Mouse (Mus musculus) kidney, postnatal 36 days (tissue): ENCODE data around the gene Hoxa5.
A peak's percentile ranks its signal among the peaks of the same experiment; 100 is the strongest.

Experiments
- DNase-seq, 2 experiments: peaks; one replicate each; pipeline ENCODE4 v3.0.0; 2021 to 2022; ENCODE audit warnings: mixed read lengths in 2 of 2

The Hoxa5 gene

DNA sequence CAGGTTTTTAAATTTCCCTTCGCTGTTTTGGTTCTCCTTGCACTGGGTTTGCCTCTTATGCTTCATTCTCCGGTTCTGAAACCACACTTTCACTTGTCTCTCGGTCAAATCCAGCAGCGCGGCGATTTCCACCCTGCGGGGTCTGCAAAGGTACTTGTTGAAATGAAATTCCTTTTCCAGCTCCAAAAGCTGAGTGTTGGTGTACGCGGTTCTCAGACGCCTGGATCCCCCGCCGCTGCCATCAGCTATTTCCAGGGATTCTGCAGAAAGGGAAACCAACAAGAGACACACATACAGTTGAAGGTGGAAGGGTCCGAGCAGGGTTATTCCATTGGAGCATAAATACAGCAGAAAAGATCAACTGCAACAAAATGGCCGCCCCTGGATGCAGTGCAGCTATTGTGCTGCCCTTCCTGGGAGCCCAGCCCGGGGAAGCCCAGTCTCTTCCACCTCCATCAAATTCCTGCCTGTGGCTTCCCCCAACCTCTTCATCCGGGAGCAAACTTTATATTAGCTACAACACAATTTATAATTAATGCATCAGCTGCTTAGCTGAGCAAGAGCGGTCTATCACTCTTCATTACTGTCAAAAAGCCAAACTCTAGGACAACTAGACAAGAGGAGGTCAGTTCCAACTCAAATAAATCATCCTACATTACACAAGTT lies 40.9 kb downstream of the Hoxa5 start:
- DNase-seq, result no peak

DNA sequence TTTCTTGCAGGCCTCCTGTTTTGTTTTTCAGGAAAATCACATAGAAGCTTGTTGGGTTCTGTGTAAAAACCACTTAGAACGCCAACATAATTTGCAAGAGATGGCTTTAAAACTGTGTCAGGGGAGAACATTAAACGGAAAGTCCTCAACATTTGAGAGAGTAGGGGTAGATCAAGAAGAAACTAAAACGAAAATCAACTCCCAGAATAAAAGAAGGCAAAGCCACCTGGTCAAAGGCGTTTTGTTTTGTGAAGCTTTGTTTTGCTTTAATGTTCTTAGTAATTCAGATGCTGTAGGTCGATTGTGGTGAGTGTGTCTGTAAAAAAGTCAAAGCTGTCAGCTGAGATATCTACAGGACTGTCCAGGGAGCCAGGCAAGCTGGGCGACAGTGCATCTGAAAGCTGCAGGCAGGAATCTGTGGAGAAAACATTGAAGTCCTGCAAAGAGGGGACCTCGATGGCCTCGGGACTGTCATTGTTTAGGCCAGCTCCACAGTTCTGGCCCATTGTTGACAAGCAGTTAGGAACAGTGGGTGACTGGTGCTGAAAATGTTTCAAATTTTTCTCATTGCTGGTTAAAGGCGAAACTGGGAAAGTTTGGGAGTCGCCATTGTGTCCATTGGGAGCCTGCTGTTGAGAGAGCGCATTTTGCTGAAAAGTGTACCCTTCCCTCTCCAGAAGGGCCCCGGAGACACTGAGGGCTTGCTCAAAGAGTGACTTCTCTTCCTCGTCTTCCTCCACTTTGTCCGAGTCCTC lies 41.6 kb downstream of the Hoxa5 start:
- no peak for DNase-seq

DNA sequence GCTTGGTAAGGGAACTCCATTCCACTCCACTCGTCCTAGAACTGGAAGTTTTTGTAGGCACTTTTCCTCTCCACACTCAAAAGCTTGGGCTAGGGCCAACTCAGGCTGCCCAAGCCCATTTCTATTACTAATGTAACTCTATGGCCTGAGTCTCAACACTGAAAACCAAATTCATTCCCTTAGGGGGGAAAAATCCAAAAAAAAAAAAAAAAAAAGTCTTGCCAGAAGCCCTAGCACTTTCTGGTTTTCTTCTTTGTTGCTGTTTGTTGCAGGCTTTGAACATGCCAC lies 42.4 kb downstream of the Hoxa5 start:
- DNase-seq, result peak in 1 of 2 experiments; percentile 35

- DNase-seq, result no peak
Measured at GRCm38 (mm10) chr6:52161336-52162092, 42.9 kb downstream of the Hoxa5 start.

DNA sequence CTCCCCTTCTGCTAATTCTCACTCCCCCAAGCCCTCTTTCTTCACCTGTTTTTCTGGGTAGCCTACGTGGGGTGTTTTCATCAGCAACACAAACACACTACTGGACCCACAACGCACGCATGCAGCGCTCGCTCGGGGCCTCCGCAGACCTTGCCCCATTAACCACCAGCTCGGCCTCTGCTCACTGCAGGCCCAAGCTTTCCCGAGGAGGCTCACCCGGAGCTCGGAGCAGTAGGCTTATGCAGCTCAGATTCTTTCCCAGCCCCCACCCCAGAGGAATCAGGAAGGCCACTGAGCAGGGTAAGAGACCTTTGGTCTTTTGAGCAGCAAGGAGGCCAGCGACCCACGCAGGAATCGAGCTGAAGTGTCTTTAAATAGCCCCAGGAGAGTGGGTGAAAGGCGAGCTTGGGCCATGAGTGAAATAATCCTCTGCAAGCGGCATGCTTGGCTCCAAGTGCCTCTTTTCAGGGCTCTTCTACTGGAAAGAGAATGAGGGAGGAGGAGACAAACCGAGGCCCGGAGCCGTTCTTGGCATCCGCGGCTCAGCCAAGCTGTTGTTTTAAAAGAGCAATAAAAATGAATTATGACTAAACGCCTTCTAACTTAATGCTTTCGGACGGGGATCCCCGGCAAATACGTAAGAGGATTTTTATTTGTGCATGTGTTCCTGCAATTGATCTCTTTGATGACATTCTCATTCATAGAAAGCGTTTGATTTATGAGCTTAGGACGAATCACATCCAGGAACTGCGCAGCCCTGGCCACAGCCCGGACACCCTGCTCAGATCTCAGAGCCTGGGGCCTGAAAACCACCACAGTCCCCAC lies 43.7 kb downstream of the Hoxa5 start:
- DNase-seq, result peak; percentile 82 to 86

DNA sequence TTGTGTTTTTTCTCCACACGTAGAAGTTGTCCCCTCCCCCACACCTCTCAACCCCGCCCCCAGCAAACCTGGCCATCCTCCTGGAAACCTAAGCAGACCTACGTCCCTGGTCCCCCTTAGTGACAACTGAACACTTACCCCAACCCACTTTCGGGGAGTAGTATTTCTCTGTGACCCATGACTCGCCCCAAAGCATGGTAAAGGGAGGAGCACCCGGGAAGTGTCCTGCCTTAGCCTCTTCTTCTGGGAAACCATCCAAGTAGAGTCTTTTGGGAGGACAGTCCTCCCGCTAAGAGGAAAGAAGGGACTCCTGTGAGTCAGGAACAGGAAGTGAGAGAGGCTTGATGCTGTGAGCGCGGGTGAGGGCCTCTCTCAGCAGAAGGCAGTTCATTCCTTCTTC lies 44.4 kb downstream of the Hoxa5 start:
- DNase-seq, result peak; percentile 43 to 65

DNA sequence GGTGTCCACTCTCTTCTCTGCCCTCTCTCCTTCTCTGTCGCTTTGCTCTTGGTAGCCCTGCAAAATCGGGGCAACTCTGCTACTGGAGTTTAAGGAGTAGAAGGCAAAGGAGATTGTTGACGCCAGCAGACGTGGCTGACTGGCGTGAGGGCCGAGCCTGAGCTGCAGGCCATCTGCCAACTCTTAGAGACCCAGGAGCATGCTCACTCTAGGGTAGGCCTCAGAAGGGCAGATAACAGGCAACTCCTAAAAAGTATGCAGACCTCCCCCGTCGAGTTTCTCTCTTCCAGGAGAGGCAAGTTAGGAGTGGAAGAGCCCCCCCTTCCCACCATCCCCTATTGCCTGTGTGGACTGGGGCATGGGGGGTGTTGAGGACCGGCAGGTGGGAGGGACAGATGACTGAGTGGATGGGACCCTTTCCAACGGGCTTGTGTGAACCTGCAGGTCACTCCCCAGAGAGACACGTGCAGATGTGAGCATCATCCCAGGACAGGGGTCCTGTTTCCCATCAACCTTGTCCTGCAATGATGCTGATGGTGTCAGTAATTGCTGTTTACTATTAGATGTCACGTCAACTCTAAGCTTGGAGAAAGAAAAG lies 45.1 kb downstream of the Hoxa5 start:
- DNase-seq, result peak; percentile 63 to 69

DNA sequence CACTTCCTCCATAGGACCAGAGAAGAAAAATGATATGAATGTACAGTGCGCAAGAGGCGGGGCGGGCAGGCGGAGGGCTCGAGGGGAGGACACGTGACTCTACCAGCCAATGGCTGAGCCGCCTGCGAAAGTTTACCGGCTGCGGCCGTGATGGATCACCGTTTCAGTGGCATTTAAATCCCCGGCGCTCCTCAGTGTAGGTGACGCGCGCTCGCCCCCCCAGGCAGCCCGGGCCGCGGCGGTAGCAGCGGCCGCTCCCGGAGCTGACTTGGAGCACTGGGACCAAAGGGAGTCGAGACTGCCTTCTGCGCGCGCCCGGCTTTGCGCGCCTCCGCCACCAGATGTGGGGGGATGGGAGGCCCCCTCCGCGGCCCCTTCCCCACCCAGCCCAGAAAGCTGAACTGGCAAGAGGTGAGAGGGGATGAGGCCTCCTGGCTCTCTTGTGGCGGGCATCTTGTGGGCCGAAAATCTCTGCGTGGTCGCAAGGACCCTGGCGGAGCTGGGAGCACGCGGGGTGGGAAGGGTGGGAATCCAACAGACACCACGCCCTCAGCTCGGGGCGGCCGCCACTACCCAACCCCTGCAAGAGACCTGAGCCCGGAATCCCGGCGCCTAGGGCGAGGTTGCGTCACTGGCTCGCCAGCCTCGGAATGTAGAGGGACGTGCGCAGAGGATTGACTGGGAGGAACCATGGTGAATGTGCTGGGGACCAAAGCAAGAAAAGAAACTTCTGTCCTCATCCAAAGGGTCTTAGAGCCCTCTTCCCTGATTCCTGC lies 45.9 kb downstream of the Hoxa5 start, which contains the start of gene Hoxa1:
Gene Hoxa1 (minus strand): TSS at position 42 of the 776 bp plus-strand sequence.
- DNase-seq, result peak; percentile 92 to 93

DNA sequence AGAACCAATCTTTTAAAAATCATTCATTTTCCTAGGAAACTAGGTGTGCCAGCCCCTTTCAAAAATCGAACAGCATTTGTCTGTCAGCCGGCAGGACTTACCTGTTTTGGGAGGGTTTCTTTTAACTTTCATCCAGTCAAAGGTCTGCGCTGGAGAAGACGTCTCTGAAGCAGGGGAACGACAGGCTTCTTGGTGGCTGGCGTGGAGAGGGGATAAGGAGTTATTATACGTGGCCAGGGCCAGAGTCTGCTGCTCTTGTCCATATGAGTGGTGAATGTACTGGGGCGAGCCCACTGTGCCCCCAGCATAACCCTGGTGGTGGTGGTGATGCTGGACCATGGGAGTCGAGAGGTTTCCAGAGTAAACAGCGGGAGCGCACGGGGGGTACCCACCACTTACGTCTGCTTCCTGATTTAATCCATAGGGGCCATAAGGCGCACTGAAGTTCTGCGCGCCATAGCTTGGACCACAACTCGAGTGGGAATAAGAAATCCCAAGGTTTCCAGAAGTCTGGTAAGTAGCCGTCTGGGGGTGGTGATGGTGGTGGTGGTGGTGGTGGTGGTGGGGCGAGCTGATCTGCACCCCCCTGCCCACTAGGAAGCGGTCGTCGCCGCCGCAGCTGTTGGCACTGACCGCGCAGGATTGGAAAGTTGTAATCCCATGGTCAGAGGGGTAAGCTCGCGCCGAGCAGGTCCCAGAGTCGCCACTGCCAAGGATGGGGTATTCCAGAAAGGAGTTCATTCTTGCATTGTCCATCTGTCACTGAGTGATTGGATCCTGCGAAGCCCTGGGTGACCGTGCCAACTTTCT lies 46.7 kb downstream of the Hoxa5 start:
- no peak for DNase-seq

DNA sequence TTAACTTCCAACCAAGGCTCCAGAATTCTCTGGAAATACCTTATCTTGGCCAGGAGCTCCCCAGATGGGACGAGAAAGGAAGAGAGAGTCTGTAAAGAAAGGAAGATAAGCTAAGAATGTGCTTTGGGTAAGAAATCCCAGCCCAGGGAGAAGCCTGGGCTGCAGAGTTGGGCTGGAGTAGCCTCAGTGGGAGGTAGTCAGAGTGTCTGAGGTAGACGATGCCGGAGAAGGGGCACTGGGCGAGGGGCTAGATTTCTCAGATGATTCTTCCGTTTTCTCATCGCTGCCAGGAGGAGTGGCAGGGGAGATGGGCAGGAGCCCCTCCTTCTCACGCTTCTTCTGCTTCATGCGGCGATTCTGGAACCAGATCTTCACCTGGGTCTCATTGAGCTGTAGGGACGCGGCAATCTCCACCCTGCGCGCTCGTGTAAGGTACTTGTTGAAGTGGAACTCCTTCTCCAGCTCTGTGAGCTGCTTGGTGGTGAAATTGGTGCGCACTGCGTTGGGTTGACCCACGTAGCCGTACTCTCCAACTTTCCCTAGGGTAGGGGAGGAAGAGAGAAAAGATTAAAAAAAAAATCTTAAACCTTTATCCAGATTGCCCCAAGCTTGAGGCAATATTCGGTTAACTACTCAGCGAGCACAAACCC lies 47.7 kb downstream of the Hoxa5 start:
- DNase-seq, result no peak

DNA sequence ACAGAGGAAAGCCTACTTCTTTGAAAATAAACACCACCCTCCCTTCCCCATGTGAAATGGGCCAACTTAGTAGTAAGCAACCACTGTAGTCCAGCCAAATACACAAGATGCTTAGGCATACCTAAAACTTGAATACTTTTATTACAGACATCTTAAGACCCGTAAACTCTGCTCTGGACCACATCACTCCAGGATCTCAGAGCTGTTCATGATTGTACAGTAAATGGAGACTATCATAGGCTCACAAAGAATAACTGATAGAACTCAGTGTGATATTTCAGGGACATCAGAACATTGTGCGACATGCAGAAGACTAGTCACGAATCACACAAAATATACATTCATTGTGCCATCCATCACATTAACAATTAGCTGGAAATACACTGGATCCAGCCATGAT lies 48.9 kb downstream of the Hoxa5 start:
- DNase-seq, result no peak

DNA sequence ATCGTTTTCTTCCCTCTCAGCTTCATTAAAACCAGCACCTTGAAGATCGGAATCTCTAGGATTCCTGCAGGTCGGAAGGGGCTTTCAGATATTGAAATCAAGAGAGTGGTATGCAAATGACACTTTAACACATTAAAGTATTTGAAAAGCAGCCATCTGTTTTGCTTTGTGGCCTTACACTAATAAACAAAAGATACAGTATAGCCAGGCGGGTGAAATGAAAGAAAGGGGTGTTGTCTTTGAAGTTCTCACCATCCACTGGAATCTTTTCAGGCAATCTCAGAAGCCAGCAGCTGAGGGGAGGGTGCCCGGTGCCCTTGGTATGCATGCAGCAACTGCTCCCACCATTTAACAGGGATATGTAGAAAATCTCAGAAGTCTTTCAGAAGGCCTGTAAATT lies 50.3 kb downstream of the Hoxa5 start:
- DNase-seq, result no peak

DNA sequence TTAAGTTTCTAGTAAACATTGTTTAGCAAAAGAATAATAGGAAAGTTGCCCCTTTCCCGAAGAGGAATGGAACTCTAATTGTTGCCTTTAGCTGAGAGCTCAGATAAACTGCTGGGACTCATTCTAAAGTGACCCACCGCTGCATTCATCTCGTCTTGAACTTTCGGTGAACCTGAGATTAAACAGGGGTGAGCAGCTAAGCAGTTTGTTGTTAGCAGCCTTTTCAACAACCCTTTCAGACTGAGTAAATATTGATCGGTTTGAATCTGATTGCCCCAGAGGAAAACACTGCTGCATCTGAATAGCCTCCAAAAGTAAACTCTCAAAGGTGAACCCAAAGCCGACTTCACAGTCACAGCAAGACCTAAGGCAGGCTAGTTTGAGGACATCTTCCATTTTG lies 51.1 kb downstream of the Hoxa5 start:
- DNase-seq, result no peak

DNA sequence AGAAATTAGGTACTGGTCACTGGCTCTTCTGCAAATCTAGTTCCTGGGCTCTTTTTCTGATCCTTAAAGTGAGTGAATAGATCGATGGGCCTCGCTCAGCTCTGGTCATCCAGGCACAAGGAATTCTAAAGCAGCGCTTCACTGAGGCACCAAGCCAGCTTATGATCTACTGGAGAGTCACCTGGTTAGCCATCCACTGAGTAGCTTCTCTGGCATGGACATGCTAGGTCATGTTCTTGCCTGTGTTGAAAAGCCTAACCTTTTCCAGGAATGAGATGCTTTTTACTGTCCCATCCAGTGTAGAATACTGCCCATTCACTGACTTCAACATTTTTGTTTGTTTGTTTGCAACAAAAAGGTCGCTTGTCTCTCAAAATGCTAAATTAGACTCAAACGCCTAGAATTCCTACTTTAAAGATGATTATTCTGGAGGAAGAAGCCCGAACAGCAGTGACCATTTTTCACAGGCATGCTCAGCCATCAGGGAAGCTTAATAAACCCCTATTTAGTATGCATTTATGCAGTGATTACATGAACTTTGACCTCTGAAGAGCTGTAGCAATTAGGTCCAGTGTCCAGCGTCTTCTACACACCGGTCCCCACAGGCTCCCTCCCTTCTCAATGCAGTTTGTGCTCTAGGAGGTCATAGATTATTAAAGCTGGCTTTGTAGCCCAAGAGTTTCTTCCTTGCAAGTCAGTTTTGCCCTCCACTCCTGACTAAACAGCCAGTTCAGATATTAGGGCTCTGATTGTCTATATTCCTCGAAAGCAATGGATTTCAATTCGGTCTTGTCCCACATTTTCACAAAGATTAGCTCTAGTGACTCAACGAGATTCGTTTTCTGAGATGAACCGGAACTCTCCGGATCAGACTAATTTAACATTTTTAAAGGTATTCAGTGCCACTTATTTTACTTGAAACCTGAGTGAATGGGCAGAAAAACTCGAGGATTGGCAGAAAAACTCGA lies 51.9 kb downstream of the Hoxa5 start:
- no peak for DNase-seq
